Mouse (Mus musculus): ENCODE data around the gene Gfi1.

GRCm38 (mm10) chr5:107756072-107756471 is 30.2 kb upstream of the Gfi1 start:
- TF ChIP-seq POLR2A (IDR thresholded peaks at IDR 0.05; ENCODE audit: low read depth, low read length) (no peak), CTCF (IDR thresholded peaks at IDR 0.05; ENCODE audit: extremely low read depth, insufficient read depth, insufficient read length, insufficient replicate concordance) (no peak)
